Mouse (Mus musculus) kidney, embryonic 16.5 days (tissue): ENCODE data around the gene Chd1l. TPM values are rescaled to one million over a fixed set of nuclear protein-coding genes. Genes with fewer than 3 reads are reported as not detected.

ENCODE experiments used
- ATAC-seq: fragments of 200-750 bp; cut with Nextera tagmentation; 2 replicates; pipeline ENCODE4 v1.8.0; 2017; ENCODE audit warnings: moderate TSS enrichment; ENCODE audit not compliant: low FRiP score, low TSS enrichment
- H3K27ac ChIP-seq: fragments of 300-500 bp; sonication (generic); 2 replicates; pipeline ENCODE4 v1.5.1; 2014; ENCODE audit warnings: low read length
- H3K27me3 ChIP-seq: fragments of 300-500 bp; sonication (generic); 2 replicates; pipeline ENCODE4 v1.6.1; 2014; ENCODE audit warnings: low read length, control low read depth, mixed read lengths; ENCODE audit not compliant: insufficient read depth
- H3K36me3 ChIP-seq: fragments of 300-500 bp; sonication (generic); 2 replicates; pipeline ENCODE4 v1.6.1; 2014; ENCODE audit warnings: low read length, control low read depth, mixed read lengths; ENCODE audit not compliant: insufficient read depth
- H3K4me1 ChIP-seq: fragments of 300-500 bp; sonication (generic); 2 replicates; pipeline ENCODE4 v1.6.1; 2014; ENCODE audit warnings: low read length, control low read depth, mixed read lengths; ENCODE audit not compliant: insufficient read depth
- H3K4me2 ChIP-seq: fragments of 300-500 bp; sonication (generic); replicated peaks from 2 replicates; pipeline ENCODE4 v1.6.1; 2014; ENCODE audit warnings: low read depth, low read length
- H3K4me3 ChIP-seq: fragments of 300-500 bp; sonication (generic); 2 replicates; pipeline ENCODE4 v1.5.1; 2014; ENCODE audit warnings: mild to moderate bottlenecking, low read length
- H3K9ac ChIP-seq: fragments of 300-500 bp; sonication (generic); replicated peaks from 2 replicates; pipeline ENCODE4 v1.6.1; 2014; ENCODE audit warnings: low read length
- H3K9me3 ChIP-seq: fragments of 300-500 bp; sonication (generic); 2 replicates; pipeline ENCODE4 v1.6.1; 2016; ENCODE audit warnings: low read length, control low read depth
- WGBS: fragments of 180-500 bp; shearing (Covaris S2); extraction: QIAGEN DNeasy Blood & Tissue Kit; methylation state at CpG from one replicate; pipeline ENCODE4 v1.1.7; 2014; 5-methylcytosine and 5-hydroxymethylcytosine counted together
- polyA plus RNA-seq: library from polyadenylated mRNA; unstranded; fragments of >200 nt; fragmentation: Nextera tagmentation; extraction: Ambion mirVana; gene quantifications from 2 replicates; pipeline ENCODE4 v1.2.1, GENCODE M21; 2015

The Chd1l gene
- polyA plus RNA-seq: 16.8 and 19.0 TPM in 2 replicates

- no peaks in the 10 kb centered on the region for H3K9me3 ChIP-seq
- WGBS: under 1% methylated on average over 56 of the region's 56 CpGs
- ATAC-seq: peak; percentile 93
Observed at GRCm38 (mm10) chr3:97609845-97610410, at the start of gene Chd1l. TSS of gene Chd1l (minus strand) at chr3:97610203.

GRCm38 (mm10) chr3:97659746-97660145 lies 49.7 kb upstream of the Chd1l start:
- 0 out of 2 replicates have a peak overlapping the region, but pooled peaks have one; percentile 87 for H3K4me2 ChIP-seq

More at GRCm38 (mm10) chr3:97609845-97610410, at the start of gene Chd1l:
- H3K4me1 ChIP-seq: 0 out of 2 replicates have a peak, but pooled peaks cover 4% of the 10 kb centered on the region
- peak within 1 kb of the TSS; percentile 92 for H3K27ac ChIP-seq
- H3K27me3 ChIP-seq: no peaks in the 10 kb centered on the region
- H3K4me2 ChIP-seq: peak within 1 kb of the TSS; percentile 57
- H3K9ac ChIP-seq: peak within 1 kb of the TSS; percentile 86
- no peaks in the 10 kb centered on the region for H3K36me3 ChIP-seq
- H3K4me3 ChIP-seq: peak within 1 kb of the TSS; percentile 70

GRCm38 (mm10) chr3:97658426-97659193 lies 48.6 kb upstream of the Chd1l start:
- peak; percentile 83 for ATAC-seq
- 1% methylated on average over 49 of the region's 50 CpGs for WGBS
- Histone ChIP-seq H3K4me1 (peaks cover 16% of the 10 kb centered on the region), H3K27me3 (no peaks in the 10 kb centered on the region), H3K9me3 (peaks cover 3% of the 10 kb centered on the region; the same call in 1 of the 2 replicates), H3K27ac (peak overlapping the region; percentile 58; the same call in 1 of the 2 replicates), H3K9ac (peak overlapping the region; percentile 83), H3K4me2 (peak overlapping the region; percentile 87), H3K36me3 (peaks cover 4% of the 10 kb centered on the region; the same call in 1 of the 2 replicates), H3K4me3 (peak overlapping the region; percentile 90)

More at GRCm38 (mm10) chr3:97659746-97660145, 49.7 kb upstream of the Chd1l start:
- WGBS: 87% methylated on average over 7 of the region's 7 CpGs
- ATAC-seq: no peak
- H3K9ac ChIP-seq: no peak overlapping the region
- peaks cover 3% of the 10 kb centered on the region; the same call in 1 of the 2 replicates for H3K9me3 ChIP-seq
- peaks cover 16% of the 10 kb centered on the region for H3K4me1 ChIP-seq
- H3K27me3 ChIP-seq: no peaks in the 10 kb centered on the region
- no peak overlapping the region for H3K4me3 ChIP-seq
- peaks cover 5% of the 10 kb centered on the region for H3K36me3 ChIP-seq
- no peak overlapping the region for H3K27ac ChIP-seq

- ATAC-seq: peak; percentile 96
- H3K27me3 ChIP-seq: no peaks in the 10 kb centered on the region
- H3K36me3 ChIP-seq: no peaks in the 10 kb centered on the region
- peak within 1 kb of the TSS; percentile 90 for H3K4me3 ChIP-seq
- WGBS: 2% methylated on average over 49 of the region's 51 CpGs
- peak within 1 kb of the TSS; percentile 87 for H3K4me2 ChIP-seq
- H3K9ac ChIP-seq: peak within 1 kb of the TSS; percentile 83
- H3K27ac ChIP-seq: peak within 1 kb of the TSS; percentile 58; the same call in 1 of the 2 replicates
- H3K4me1 ChIP-seq: peaks cover 16% of the 10 kb centered on the region
- peaks cover 3% of the 10 kb centered on the region; the same call in 1 of the 2 replicates for H3K9me3 ChIP-seq
Observed at GRCm38 (mm10) chr3:97657655-97658411, 47.8 kb upstream of the Chd1l start, which contains the start of gene Prkab2. TSS of gene Prkab2 (plus strand) at chr3:97658193.

- Histone ChIP-seq H3K4me3 (no peak overlapping the region), H3K9ac (no peak overlapping the region), H3K27me3 (no peaks in the 10 kb centered on the region), H3K36me3 (no peaks in the 10 kb centered on the region), H3K4me1 (peaks cover 16% of the 10 kb centered on the region), H3K9me3 (peaks cover 3% of the 10 kb centered on the region; the same call in 1 of the 2 replicates), H3K4me2 (no peak overlapping the region), H3K27ac (no peak overlapping the region)
- ATAC-seq: no peak
- WGBS: 85% methylated on average over 8 of the region's 8 CpGs
Observed at GRCm38 (mm10) chr3:97654901-97655300, 44.9 kb upstream of the Chd1l start.

GRCm38 (mm10) chr3:97653781-97654180 lies 43.8 kb upstream of the Chd1l start:
- no peak overlapping the region for H3K27ac ChIP-seq
- peaks cover 5% of the 10 kb centered on the region; the same call in 1 of the 2 replicates for H3K4me1 ChIP-seq
- ATAC-seq: no peak
- H3K9me3 ChIP-seq: peaks cover 3% of the 10 kb centered on the region; the same call in 1 of the 2 replicates
- H3K36me3 ChIP-seq: no peaks in the 10 kb centered on the region
- no peak overlapping the region for H3K4me3 ChIP-seq
- no peaks in the 10 kb centered on the region for H3K27me3 ChIP-seq
- 94% methylated on average over 5 of the region's 5 CpGs for WGBS
- H3K9ac ChIP-seq: no peak overlapping the region
- H3K4me2 ChIP-seq: no peak overlapping the region

- Histone ChIP-seq H3K4me2 (no peak overlapping the region), H3K36me3 (no peaks in the 10 kb centered on the region), H3K4me3 (no peak overlapping the region), H3K9me3 (peaks cover 3% of the 10 kb centered on the region; the same call in 1 of the 2 replicates), H3K27me3 (no peaks in the 10 kb centered on the region), H3K4me1 (no peaks in the 10 kb centered on the region), H3K9ac (no peak overlapping the region), H3K27ac (no peak overlapping the region)
- 85% methylated on average over 10 of the region's 10 CpGs for WGBS
- no peak for ATAC-seq
Observed at GRCm38 (mm10) chr3:97651604-97652003, 41.6 kb upstream of the Chd1l start.

GRCm38 (mm10) chr3:97649469-97649868 lies 39.5 kb upstream of the Chd1l start:
- 64% methylated on average over 6 of the region's 6 CpGs for WGBS
- no peak overlapping the region for H3K4me2 ChIP-seq

GRCm38 (mm10) chr3:97649022-97649421 lies 39.0 kb upstream of the Chd1l start:
- H3K27me3 ChIP-seq: no peaks in the 10 kb centered on the region
- 0 out of 2 replicates have a peak overlapping the region, but pooled peaks have one; percentile 9 for H3K27ac ChIP-seq
- H3K36me3 ChIP-seq: no peaks in the 10 kb centered on the region
- WGBS: 22% methylated on average over 3 of the region's 3 CpGs
- no peaks in the 10 kb centered on the region for H3K4me1 ChIP-seq
- H3K4me3 ChIP-seq: no peak overlapping the region
- ATAC-seq: peak; percentile 67; the same call in 1 of the 2 replicates
- no peak overlapping the region for H3K4me2 ChIP-seq
- no peak overlapping the region for H3K9ac ChIP-seq
- H3K9me3 ChIP-seq: no peaks in the 10 kb centered on the region

More at GRCm38 (mm10) chr3:97649469-97649868, 39.5 kb upstream of the Chd1l start:
- Histone ChIP-seq H3K27me3 (no peaks in the 10 kb centered on the region), H3K4me3 (no peak overlapping the region), H3K36me3 (no peaks in the 10 kb centered on the region), H3K27ac (0 out of 2 replicates have a peak overlapping the region, but pooled peaks have one; percentile 9), H3K9me3 (no peaks in the 10 kb centered on the region), H3K4me1 (no peaks in the 10 kb centered on the region), H3K9ac (no peak overlapping the region)
- no peak for ATAC-seq
